Mouse (Mus musculus): ENCODE data around the gene Comt.

Comt gene

DNA sequence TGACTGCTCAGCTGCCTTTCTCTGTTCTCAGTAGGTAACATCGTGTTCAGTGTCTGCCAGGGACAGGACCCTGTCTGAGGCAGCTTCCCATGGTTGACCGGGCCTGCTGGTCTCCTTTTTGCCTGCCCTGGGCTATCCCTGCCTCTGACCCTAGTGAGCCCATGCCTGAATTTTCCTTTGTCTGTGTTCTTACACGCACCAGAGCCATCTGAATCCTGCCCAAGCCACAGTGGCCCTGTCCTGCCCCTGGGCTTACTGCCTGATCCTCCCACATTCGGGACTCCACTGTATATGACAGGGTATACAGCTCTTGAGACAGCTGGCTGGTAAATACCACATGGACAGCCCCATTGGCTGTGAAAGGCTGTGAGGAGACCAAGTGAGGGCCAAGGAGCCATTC lies 16.9 kb downstream of the Comt start:
- no peak for DNase-seq

DNA sequence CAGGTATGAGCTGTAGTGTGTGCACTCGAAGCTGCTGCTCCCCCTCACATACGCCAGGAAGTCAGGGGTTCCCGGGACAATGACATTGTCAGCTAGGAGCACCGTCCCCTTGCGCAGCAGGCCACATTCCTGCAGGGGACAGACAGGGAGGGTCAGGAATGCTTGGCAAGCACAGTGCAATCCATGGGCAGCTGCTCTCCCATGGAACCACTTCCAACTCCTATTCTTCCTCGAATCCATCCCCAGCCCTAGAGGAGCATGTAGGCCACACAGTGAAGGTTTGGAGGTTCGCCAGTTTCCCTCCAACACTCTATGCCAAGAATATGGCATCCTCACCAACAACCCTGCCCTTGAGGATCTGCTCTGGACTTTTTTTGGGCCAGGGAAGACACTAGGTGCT lies 18.7 kb downstream of the Comt start:
- DNase-seq: no peak

DNA sequence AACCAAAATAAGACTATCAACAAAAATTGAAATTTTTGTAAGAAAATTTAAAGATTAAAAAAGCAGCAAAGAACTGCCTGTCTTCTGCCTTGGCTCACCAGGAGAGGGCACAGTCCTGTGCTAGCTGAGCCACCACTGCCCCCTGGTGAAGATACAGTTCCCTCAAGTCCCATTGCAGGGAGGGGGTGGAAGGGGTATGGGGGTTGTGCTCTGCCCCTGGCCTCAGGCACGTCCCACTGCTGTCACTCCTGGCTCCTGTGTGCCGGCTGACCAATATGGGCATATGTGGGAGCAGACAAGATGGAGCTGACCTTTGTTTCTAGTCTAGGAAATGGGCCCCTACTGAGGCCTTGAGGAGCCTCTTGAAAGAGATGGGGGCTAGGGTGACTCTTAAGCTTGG lies 20.4 kb downstream of the Comt start:
- peak; percentile 77 for DNase-seq

DNA sequence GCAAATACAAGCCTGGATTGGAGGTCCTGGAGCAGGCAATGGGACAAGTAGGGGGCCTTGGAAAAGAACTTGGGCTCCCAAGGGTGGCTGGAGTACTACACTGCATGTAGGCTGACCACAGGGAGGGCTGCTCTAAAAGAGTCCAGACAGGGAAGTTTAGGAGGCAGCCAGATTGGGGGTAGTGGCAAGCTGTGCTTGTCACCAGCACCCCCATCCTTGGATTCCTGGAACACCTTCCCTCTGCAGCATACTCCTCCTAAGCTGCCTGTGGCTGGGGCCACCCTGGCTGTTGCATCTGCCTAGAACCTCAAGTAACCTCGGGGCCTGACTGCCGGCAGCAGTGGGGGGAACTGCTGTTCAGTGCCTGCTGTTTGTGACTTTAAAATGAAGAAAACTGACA lies 20.8 kb downstream of the Comt start:
- no peak for DNase-seq

DNA sequence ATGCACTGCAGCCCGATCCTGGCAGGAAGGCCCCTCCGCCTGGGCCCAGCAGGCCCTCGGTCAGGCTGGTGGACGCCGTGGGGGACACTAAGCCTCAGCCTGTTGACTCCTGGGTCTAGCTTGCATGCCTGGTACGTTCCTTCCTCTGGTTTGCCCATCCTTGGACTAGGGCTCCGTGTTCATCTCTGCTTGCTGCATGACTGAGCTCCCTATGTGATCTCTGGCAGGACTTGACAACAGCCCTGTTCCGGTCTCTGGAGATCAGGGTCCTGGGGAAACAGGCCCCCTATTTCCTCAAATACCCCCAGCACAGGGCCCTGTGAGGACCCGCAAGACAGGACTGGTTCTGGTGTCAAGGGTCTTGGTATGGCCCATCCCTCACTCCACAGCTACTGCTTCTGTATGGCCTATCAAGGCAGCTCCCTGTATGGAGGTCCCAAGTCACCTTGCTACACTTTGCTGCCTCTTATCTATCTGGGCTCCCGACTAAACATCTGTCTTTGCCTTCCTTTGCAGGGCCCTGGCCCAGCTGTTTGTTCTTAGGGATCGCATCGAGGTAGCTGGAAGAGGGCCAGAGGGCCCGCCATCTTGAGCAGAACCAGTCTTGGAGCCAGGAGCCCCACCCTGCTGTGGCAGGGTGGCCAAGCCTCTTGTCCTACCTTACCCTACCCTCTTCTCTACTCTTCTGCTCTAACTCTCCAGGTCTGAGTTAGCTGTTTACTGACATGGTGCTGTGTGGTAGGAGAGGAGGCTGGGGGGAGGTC lies 21.4 kb downstream of the Comt start:
- no peak for DNase-seq

DNA sequence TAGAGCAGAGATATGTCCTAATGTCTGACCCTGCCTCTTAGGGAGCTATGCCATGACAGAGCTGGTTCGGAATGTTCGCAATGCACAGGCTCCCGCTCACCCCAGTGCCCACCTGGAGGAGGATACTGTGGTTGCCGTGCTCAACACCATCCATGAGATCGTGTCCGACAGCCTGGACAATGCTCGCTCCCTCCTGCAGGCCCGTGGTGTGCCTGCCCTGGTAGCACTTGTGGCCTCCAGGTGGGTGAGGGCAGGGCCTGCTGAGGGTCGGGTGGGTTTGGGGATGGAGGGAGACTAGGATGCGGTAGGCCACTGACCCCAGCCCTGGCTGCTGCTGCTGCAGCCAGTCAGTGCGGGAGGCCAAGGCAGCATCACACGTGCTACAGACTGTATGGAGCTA lies 23.4 kb downstream of the Comt start:
- DNase-seq: no peak

DNA sequence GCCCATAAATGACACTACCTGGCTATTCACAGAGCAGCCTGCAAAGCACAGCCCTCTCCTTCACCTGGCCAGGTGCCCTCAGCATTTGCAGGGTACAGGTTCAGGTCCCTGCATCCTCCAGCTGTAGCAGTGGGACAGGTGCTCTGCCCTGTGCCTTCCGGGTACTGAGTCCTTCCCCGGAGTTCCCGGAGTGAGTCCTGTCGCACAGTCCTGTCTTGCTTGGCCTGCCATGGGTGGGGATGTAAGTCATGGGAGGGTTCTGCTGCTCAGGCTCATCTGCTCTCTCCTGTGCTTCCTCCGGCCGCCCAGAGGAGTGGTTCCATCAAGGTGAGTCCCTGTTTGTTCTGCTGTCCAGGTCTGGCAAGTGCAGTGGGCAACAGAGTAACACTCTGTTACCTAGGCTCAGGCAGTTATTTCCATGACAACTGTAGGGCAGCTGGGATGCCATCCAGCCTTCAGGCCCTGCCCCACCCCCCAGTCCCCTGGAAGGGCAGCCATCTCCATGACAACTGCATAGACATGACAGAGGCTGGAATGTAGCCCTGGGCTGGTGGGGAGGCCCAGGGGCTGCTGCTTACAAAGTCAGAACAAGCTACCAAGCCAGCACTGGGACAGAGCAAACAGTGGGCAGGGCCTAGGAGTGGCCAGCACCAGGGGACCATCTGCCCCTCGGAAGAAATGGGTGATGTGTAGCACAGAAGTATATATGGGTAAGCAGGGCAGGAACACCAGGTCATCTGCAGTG lies 26.0 kb downstream of the Comt start:
- DNase-seq: peak; percentile 95

DNA sequence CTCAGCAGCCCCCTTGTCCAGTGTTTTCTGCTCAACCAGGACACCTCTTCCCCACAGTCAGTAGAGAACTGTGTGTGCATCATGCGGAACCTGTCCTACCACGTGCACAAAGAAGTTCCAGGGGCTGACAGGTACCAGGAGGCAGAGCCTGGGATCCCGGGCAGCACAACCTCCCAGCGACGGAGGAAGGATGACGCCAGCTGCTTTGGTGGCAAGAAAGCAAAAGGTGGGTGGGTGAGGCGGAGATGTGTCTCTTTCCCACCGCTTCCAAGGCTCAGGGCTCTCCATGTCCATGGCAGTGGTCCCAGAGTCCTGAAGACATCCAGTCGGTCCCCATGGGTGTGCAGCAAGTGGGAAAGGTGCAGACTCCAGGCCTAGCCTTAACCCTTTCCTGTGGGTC lies 26.6 kb downstream of the Comt start:
- no peak for DNase-seq

DNA sequence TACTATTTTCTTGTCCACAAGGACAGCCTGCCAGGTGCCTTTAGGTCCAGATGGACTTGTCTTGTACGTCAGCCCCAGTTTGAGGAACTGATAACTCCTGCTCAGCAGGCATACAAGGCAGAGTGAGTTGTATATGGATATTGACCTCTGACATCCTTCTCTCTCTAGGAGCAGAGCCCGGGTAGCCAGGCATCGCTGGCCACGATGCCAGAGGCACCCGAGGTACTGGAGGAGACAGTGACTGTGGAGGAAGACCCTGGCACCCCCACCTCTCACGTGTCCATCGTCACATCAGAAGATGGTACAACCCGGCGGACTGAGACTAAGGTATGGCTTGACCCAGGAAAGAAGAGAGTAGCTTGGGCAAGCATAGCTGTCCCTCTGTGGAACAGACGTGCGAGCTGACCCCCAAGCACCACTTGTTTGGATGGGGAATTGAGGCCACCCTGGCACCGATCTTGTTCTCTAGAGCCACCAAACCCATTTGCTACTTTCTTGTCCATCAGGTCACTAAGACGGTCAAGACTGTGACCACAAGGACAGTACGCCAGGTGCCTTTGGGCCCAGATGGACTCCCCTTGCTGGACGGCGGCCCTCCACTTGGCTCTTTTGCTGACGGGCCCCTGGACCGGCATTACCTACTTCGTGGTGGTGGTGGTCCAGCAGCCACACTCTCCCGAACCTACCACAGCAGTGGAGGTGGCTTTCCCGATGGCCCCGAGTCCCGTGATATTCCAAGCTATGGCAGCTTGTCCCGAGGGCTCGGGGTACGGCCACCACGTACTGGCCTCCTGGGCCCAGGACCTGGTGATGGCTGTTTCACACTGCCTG lies 29.6 kb downstream of the Comt start:
- DNase-seq: no peak

DNA sequence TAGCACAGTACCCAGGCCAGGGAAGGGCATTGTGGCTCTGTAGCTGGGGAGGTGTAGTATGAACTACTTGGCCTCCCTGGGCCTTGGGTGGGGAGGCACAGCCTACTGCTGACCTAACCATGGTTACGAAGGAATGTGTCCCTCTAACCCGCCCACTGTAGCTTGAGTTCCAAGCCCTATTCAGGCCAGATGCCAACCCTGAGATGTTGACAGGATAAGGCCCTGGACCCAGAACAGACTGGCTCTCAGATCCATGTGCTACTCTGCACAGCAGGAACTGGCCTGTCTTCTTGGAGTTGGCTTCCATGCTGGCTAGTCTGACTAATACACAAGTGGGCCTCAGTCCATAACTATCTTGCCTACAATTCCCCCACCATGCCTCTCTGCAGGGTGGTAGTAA lies 30.5 kb downstream of the Comt start:
- DNase-seq: no peak

DNA sequence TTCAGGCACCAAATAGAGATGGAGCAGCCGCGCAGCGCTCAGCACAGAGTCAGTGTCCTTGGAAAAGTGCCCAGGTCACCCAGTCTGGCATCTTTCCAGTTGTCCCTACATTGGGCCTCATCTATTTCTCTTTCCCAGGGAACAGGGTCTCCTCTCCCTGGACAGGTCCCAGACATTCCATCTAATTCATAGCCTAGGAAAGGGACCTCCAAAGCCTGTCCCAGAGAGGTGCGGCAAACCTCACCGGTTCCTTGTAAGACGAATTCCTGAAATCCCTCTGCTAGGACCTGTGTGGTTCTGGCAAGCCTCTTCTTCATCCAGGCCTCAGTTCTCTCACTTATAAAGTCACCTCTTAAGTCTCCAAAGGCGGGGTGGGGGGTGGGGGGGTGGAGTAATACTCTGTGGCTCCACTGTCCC lies 31.0 kb downstream of the Comt start:
- peak; percentile 77 for DNase-seq

DNA sequence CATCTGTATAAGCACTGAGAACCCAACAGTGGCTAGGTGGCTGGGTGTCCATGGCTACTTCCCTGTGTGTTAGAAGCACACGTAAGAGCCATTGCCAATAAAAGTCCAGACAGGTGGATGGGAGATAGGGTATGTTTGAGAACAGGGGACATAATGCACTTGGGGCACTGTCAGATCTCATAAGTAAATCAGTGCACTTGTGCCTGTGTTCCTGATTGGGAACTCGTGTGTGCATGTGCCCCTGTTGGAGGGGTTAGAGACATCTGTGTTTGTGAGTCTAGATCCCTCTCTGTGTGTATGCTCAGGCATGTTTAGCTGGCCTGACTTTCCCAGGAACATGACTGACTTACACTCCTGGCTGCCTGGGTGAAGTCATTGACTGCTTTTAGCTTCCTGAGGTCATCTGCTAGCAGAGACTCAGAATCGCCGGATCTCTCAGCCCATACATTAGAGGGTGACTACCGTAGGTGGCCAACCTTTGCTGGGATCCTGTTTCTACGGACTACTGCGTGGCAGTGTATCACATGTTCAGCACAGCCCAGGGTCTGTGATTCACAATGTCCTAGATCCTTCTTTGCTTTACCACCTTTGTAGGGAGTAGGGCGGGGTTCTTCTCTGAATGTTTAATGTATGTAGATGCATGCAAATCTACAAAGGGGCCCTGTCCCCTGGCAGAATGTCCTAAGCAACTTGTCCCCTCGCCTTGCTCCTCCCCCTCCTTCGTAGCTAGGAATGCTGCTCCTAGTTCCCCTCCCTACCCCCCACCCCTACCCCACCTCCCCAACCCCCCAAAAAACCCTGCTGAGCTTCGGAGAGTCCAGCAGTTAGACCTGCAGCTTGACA lies 31.7 kb downstream of the Comt start:
- no peak for DNase-seq

DNA sequence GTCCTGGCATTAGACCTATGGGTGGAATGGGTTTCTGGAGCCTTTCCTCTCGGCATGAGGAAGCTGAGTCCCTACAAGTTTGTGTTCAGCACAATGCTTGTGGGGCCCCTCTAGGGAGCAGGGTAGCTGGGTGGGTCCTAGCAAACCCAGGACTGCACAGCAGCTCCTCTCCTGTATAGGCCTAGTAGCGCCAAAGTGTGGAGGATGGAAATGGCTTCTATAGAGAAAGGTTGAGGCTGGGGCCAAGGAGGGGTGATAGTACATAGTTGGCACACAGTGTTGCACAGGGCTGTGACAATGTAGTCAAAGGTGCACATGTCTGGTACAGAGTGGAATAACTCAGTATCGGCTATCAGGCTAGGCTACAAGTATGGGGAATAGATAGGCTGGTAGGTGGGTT lies 32.6 kb downstream of the Comt start:
- DNase-seq: no peak

DNA sequence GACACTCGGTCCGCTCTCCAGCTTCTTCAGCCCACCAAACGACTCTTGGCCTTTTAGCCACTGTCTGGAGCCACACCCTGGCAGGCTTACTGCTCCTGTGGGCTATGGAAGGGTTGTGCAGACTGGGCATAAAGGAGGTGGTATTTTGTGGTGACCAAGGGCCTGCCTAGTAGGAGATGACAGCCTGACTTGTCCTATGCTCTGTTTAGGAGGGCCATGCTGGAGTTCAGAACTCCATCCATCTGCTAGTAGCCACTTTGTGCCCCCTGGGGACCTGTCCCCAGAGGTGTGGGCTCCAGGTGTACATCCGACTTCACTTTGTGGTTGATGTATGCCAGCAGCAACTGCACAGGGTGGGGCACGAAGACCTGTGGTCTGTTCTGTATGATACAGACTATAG lies 33.1 kb downstream of the Comt start:
- DNase-seq: no peak

DNA sequence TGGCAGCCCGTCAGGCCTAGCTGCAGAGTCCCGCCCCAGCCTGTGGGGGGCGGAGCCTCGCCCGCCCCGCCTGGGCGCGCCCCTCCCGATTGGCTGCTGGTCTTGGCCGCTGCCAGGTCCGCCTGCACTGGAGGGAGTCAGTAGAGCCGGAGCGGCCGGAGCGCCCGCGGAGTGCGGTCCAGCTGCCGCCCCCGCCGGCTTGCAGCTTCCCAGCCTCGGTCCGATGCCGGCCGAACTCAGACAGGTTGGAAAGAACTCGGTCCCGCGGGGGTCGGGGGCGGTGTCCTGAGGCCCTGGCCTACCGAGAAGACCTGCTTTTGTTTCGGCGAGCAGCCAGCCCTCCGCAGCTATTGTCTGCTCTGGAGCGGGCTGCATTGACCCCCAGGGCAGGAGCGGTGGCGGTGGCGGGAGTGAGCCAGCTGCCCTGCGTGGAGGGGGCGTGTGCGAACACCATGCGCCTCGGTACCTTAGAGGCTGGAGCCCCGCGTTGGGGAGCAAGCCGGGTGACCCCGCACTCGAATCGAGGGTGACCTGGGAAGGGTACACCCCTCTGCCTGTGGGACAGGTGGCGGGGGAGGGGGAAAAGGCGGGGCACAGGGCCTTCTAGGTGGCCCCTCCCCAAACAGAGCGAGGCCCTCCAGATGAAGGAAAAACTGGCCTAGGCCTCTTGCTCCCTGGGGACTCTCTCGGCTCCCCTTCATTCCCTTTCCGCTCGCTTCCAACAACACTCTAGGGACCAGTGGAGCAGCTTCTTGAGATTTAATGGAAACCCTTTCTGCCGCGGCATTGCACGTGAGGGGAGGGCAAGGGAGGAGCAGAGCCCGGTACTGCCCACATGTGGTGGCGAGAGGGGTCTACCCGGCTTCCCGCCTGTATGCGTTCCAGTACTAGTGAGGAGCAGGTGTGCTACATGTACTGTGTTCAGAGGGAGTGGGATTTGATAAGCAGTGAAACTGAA lies 33.9 kb downstream of the Comt start:
- peak; percentile 93 for DNase-seq

DNA sequence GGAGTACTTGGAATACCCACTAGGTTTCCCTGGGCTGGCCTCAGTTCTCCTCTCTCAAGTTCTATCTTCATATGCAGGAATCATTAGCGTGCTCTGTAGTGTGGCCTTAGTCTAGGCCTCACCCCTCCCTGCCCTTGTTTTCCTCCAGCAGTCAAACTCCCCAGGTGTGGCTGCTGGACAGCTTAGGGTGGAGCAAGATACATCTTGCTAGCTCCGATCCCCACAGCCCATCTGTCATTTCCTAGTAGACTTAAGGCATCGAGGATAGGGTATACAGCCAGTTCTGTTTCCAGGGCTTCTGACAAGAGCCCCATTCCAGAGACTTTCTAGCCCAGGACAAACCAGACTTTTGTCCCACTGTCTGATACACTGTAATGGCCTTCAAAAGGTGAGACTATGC lies 34.9 kb downstream of the Comt start:
- no peak for DNase-seq

DNA sequence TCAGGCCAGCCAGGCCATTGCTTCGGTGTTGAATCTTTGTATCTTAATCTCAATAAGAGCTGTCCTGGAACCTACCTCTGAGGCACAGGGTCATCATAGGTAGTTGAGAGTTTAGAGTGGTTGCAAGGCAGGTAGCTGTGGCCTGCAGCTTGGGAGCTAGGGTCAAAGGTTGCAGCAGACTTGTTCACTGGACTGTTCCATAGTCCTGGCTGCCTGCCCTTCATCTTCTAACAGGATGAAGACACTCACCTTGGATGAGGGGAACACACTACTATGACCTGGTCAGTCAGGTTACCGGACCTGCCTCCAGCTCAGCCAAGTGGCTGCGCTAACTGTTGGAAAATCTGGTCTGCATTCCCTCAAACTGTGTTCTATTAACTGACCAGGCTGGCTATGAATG lies 35.5 kb downstream of the Comt start:
- DNase-seq: no peak

DNA sequence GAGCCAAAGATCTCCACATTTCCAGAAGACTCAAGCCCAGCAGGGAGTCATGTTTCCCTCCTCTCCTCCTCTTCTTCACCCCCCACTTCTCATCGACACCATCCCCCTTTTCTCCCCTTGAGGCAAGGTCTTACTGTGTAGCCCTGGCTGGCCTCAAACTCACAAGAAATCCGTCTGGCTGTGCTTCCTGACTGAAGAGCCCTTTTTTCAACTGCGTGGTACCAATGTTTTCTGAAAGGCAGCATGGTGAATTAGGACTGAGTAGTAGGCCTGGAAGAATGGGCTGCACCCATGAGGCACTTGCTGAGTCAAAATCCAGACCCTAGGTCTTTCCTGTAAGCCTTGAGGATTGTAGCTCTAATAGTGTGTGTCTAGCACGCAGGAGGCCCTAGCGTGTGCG lies 36.3 kb downstream of the Comt start:
- no peak for DNase-seq

DNA sequence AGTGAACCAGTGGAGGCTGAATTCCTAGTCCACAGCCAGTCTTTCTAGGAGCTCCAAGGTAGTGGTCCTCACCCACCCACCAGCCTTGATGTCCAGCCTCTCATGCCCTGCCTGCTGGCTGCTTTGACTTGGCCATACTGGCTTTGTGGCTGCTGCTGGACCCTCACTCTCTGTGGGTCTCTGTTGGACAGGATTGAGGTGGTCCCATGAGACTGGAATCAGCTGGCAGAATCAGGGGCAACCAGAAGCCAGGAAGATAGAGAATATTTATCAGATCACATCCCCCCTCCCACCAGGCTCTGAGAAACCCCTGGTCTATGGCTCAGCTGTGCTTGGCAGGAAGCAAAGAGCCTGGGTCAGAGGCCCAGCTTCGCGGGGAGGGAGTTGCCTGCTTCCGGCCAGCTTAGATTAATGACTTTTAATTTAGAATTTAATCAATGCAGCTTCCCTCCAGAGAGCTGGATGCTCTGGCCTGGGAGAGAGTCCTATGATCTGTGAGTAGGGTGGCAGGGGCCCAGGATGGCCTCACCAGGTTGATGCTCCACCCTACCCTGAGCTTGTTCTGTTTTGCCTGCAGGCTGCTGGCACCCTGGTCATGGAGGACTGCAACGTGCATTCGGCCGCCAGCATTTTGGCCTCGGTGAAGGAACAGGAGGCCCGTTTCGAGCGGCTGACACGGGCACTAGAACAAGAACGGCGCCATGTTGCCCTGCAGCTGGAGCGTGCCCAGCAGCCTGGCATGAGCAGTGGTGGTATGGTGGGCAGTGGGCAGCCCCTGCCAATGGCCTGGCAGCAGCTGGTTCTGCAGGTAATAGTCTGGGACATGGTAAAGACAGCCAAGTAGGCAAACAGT lies 37.8 kb downstream of the Comt start:
- no peak for DNase-seq
